18 mouse cellular contexts compared by ENCODE assay signal in the genomic region with DNA sequence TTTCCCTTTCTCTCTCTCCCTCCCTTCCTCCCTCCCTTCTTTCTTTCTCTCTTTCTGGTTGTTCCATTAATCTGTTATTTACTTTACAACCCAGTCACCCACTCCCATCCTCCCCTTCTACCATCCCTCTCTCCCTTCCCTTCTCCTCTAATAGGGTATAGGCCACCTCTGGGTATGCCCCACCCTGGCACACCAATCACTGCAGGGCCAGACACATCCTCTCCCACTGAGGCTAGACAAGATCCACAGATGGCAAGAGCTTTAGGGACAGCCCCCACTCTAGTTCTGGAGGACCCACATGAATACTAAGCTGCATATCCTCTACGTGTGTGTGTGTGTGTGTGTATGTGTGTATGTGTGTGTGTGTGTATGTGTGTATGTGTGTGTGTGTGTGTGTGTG.
DNase-seq lines count a peak whose midpoint lies in the region; ATAC-seq and TF ChIP-seq lines count a peak whose summit lies in the region.
"Had no signal": no experiment of that assay in that cellular context is flagged by ENCODE, and none has a peak within 500 bp of the region (broad histone marks: within the 10 kb centered on the region; RNA-seq: fewer than 3 reads in every experiment).

No protein-coding gene starts in this region.

- ATAC-seq in megakaryocyte, adult 5-6 weeks (ENCODE audit: poor library complexity, severe bottlenecking): no peak
- ATAC-seq in activated CD4-positive, CD25-positive, alpha-beta regulatory T cell, adult 4 months: peak; percentile 69
- ATAC-seq: forebrain, embryonic 14.5 days; hindbrain, embryonic 16.5 days had no signal

- WGBS in heart, embryonic 10.5 days: 78% methylated on average over 1 of the region's 1 CpGs
- WGBS in kidney, adult 2 months: 92% methylated on average over 1 of the region's 1 CpGs

- H3K27me3 ChIP-seq in heart, embryonic 10.5 days (ENCODE audit: insufficient read depth, poor library complexity, severe bottlenecking): no peaks in the 10 kb centered on the region
- H3K27me3 ChIP-seq in megakaryocyte, embryonic 14.5 days (replicated peaks): no peaks in the 10 kb centered on the region
- no peaks in the 10 kb centered on the region for H3K27me3 ChIP-seq in kidney, adult 2 months (replicated peaks; ENCODE audit: control insufficient read depth, insufficient read depth, low read length)
- H3K27me3 ChIP-seq: embryonic facial prominence, embryonic 15.5 days; heart, embryonic 13.5 days; hindbrain, embryonic 12.5 days had no signal

- no peaks in the 10 kb centered on the region for H3K4me1 ChIP-seq in heart, embryonic 10.5 days
- peaks cover 33% of the 10 kb centered on the region for H3K4me1 ChIP-seq in megakaryocyte, embryonic 14.5 days
- 0 out of 2 replicates have a peak, but pooled peaks cover 3% of the 10 kb centered on the region for H3K4me1 ChIP-seq in kidney, adult 2 months (ENCODE audit: control insufficient read depth, insufficient read depth, low read length)
- H3K4me1 ChIP-seq: embryonic facial prominence, embryonic 15.5 days; forebrain, embryonic 10.5 days; hindbrain, embryonic 12.5 days had no signal

- TF ChIP-seq CTCF in kidney, adult 2 months (conservative IDR thresholded peaks at IDR 0.05; ENCODE audit: insufficient read depth, insufficient read length, low read depth, low read length): no peak

- no peak overlapping the region for H3K27ac ChIP-seq in heart, embryonic 10.5 days
- H3K27ac ChIP-seq in kidney, adult 2 months (ENCODE audit: insufficient read depth, low read depth, low read length): no peak overlapping the region
- H3K27ac ChIP-seq: embryonic facial prominence, embryonic 15.5 days; forebrain, embryonic 10.5 days; heart, embryonic 13.5 days; hindbrain, embryonic 12.5 days had no signal

- peak; percentile 64 for DNase-seq in heart, embryonic 10.5 days (ENCODE audit: low spot score)
- DNase-seq in heart, postnatal 4 days: no peak
- DNase-seq in right cerebral cortex, postnatal 4 days: no peak
- DNase-seq in kidney, adult 2 months: no peak
- DNase-seq: cerebellum, adult 11 months; cerebellum, adult 8-10 months; embryo, embryonic 11 days had no signal

- no peaks in the 10 kb centered on the region for H3K36me3 ChIP-seq in heart, embryonic 10.5 days
- no peaks in the 10 kb centered on the region for H3K36me3 ChIP-seq in megakaryocyte, embryonic 14.5 days (replicated peaks; ENCODE audit: low read length)
- no peaks in the 10 kb centered on the region for H3K36me3 ChIP-seq in kidney, adult 2 months (ENCODE audit: control insufficient read depth, insufficient read depth, low read length)
- H3K36me3 ChIP-seq: embryonic facial prominence, embryonic 15.5 days; forebrain, embryonic 10.5 days; G1E; heart, embryonic 13.5 days; hindbrain, embryonic 12.5 days had no signal

- H3K9me3 ChIP-seq in heart, embryonic 10.5 days: no peaks in the 10 kb centered on the region
- H3K9me3 ChIP-seq in megakaryocyte, embryonic 14.5 days: no peaks in the 10 kb centered on the region
- H3K9me3 ChIP-seq: embryonic facial prominence, embryonic 15.5 days; forebrain, embryonic 10.5 days; G1E; heart, embryonic 13.5 days; hindbrain, embryonic 12.5 days had no signal

- TF ChIP-seq POLR2A in kidney, adult 2 months (IDR thresholded peaks at IDR 0.05; ENCODE audit: low read depth, low read length): no peak

- no peak overlapping the region for H3K4me3 ChIP-seq in heart, embryonic 10.5 days
- peak overlapping the region; percentile 73 for H3K4me3 ChIP-seq in megakaryocyte, embryonic 14.5 days (replicated peaks)
- H3K4me3 ChIP-seq in kidney, adult 2 months (ENCODE audit: insufficient read depth, low read depth, low read length): no peak overlapping the region
- H3K4me3 ChIP-seq: embryonic facial prominence, embryonic 15.5 days; erythroblast, embryonic 14.5 days; forebrain, embryonic 10.5 days; heart, embryonic 13.5 days; hindbrain, embryonic 12.5 days had no signal
